Mouse (Mus musculus): Measurements from ENCODE around the gene Pkm. TPM values are rescaled to one million over a fixed set of nuclear protein-coding genes. Genes with fewer than 3 reads are reported as not detected.

Gene Pkm
- polyA plus RNA-seq, 1 experiment from 2014 or later: 1,999 TPM

DNA sequence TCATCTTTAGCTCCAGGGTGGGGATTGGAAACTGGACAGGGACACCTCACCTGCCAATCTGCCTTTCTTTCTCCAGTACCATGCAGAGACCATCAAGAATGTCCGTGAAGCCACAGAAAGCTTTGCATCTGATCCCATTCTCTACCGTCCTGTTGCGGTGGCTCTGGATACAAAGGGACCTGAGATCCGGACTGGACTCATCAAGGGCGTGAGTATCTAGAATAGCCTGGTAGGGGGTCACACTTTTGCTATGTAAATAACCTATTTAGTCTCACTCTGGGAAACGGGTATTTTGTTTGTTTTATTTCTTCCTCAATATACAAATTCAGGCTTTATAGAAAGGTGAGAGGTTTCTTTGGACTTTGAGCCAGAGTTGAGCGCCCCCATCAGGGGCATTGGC, 12.3 kb downstream of the Pkm start:
- Histone ChIP-seq H3K9me3 (ENCODE audit: control insufficient read depth, low read length) (no peaks in the 10 kb centered on the region), H3K4me2 (ENCODE audit: low read depth, severe bottlenecking) (no peak overlapping the region), H3K27ac (replicated peaks; ENCODE audit: low read depth, low read length) (no peak overlapping the region), H3K4me3 (ENCODE audit: low read depth, low read length) (no peak overlapping the region), H3K27me3 (ENCODE audit: control insufficient read depth, insufficient read depth, low read length) (no peaks in the 10 kb centered on the region), H3K36me3 (ENCODE audit: control insufficient read depth, insufficient read depth, low read length) (peaks cover 56% of the 10 kb centered on the region), H3K9ac (ENCODE audit: low read length) (no peak overlapping the region), H3K4me1 (ENCODE audit: control insufficient read depth, insufficient read depth, low read length) (no peaks in the 10 kb centered on the region)
- WGBS: 91% methylated on average over 7 of the region's 7 CpGs
- no peak for ATAC-seq (ENCODE audit: insufficient number of reproducible peaks, low FRiP score, low TSS enrichment, low read depth)
- no peak for DNase-seq (ENCODE audit: low spot score)

GRCm38 (mm10) chr9:59669172-59669571, 13.0 kb downstream of the Pkm start:
- WGBS: 87% methylated on average over 4 of the region's 4 CpGs
- no peak overlapping the region for H3K4me2 ChIP-seq (ENCODE audit: low read depth, severe bottlenecking)
- H3K9ac ChIP-seq (ENCODE audit: low read length): no peak overlapping the region
- no peak for ATAC-seq (ENCODE audit: insufficient number of reproducible peaks, low FRiP score, low TSS enrichment, low read depth)
- H3K36me3 ChIP-seq (ENCODE audit: control insufficient read depth, insufficient read depth, low read length): peaks cover 61% of the 10 kb centered on the region
- no peaks in the 10 kb centered on the region for H3K27me3 ChIP-seq (ENCODE audit: control insufficient read depth, insufficient read depth, low read length)
- no peak overlapping the region for H3K4me3 ChIP-seq (ENCODE audit: low read depth, low read length)
- H3K9me3 ChIP-seq (ENCODE audit: control insufficient read depth, low read length): no peaks in the 10 kb centered on the region
- H3K4me1 ChIP-seq (ENCODE audit: control insufficient read depth, insufficient read depth, low read length): 0 out of 2 replicates have a peak, but pooled peaks cover 2% of the 10 kb centered on the region
- DNase-seq (ENCODE audit: low spot score): no peak
- H3K27ac ChIP-seq (replicated peaks; ENCODE audit: low read depth, low read length): no peak overlapping the region

- H3K27me3 ChIP-seq (ENCODE audit: control insufficient read depth, insufficient read depth, low read length): no peaks in the 10 kb centered on the region
- H3K27ac ChIP-seq (replicated peaks; ENCODE audit: low read depth, low read length): no peak overlapping the region
- no peak overlapping the region for H3K4me2 ChIP-seq (ENCODE audit: low read depth, severe bottlenecking)
- ATAC-seq (ENCODE audit: insufficient number of reproducible peaks, low FRiP score, low TSS enrichment, low read depth) (no peak), DNase-seq (ENCODE audit: low spot score) (no peak)
- no peak overlapping the region for H3K9ac ChIP-seq (ENCODE audit: low read length)
- H3K9me3 ChIP-seq (ENCODE audit: control insufficient read depth, low read length): no peaks in the 10 kb centered on the region
- WGBS: 91% methylated on average over 12 of the region's 12 CpGs
- peaks cover 62% of the 10 kb centered on the region for H3K36me3 ChIP-seq (ENCODE audit: control insufficient read depth, insufficient read depth, low read length)
- 0 out of 2 replicates have a peak, but pooled peaks cover 2% of the 10 kb centered on the region for H3K4me1 ChIP-seq (ENCODE audit: control insufficient read depth, insufficient read depth, low read length)
- H3K4me3 ChIP-seq (ENCODE audit: low read depth, low read length): no peak overlapping the region
These were observed 16.2 kb downstream of the Pkm start for GRCm38 (mm10) chr9:59672195-59672894.

GRCm38 (mm10) chr9:59673427-59673826, 17.3 kb downstream of the Pkm start:
- 75% methylated on average over 2 of the region's 2 CpGs for WGBS
- H3K4me1 ChIP-seq (ENCODE audit: control insufficient read depth, insufficient read depth, low read length): 0 out of 2 replicates have a peak, but pooled peaks cover 2% of the 10 kb centered on the region
- DNase-seq (ENCODE audit: low spot score) (no peak), ATAC-seq (ENCODE audit: insufficient number of reproducible peaks, low FRiP score, low TSS enrichment, low read depth) (no peak)
- no peak overlapping the region for H3K4me3 ChIP-seq (ENCODE audit: low read depth, low read length)
- no peaks in the 10 kb centered on the region for H3K9me3 ChIP-seq (ENCODE audit: control insufficient read depth, low read length)
- H3K9ac ChIP-seq (ENCODE audit: low read length): no peak overlapping the region
- H3K36me3 ChIP-seq (ENCODE audit: control insufficient read depth, insufficient read depth, low read length): peaks cover 54% of the 10 kb centered on the region; the same call in 1 of the 2 replicates
- H3K27ac ChIP-seq (replicated peaks; ENCODE audit: low read depth, low read length): no peak overlapping the region
- H3K27me3 ChIP-seq (ENCODE audit: control insufficient read depth, insufficient read depth, low read length): no peaks in the 10 kb centered on the region
- H3K4me2 ChIP-seq (ENCODE audit: low read depth, severe bottlenecking): no peak overlapping the region

DNA sequence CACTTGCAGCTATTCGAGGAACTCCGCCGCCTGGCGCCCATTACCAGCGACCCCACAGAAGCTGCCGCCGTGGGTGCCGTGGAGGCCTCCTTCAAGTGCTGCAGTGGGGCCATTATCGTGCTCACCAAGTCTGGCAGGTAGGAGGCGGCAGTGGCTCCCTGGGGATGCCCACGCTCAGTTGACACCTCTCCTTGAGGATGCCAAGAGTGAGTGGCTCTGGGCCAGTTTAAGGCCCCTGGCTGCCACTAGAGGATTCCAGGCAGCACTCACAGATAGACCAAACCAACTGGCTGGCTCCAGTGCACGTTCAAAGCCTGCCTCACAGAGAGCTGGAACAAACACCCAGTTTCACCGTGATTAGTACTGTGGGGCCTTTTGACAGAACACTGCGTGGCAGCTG, 19.4 kb downstream of the Pkm start:
- H3K36me3 ChIP-seq (ENCODE audit: control insufficient read depth, insufficient read depth, low read length): peaks cover 49% of the 10 kb centered on the region; the same call in 1 of the 2 replicates
- no peaks in the 10 kb centered on the region for H3K9me3 ChIP-seq (ENCODE audit: control insufficient read depth, low read length)
- no peak for ATAC-seq (ENCODE audit: insufficient number of reproducible peaks, low FRiP score, low TSS enrichment, low read depth)
- H3K27ac ChIP-seq (replicated peaks; ENCODE audit: low read depth, low read length): no peak overlapping the region
- peaks cover 7% of the 10 kb centered on the region; the same call in 1 of the 2 replicates for H3K4me1 ChIP-seq (ENCODE audit: control insufficient read depth, insufficient read depth, low read length)
- H3K4me3 ChIP-seq (ENCODE audit: low read depth, low read length): no peak overlapping the region
- H3K9ac ChIP-seq (ENCODE audit: low read length): no peak overlapping the region
- 91% methylated on average over 14 of the region's 14 CpGs for WGBS
- DNase-seq (ENCODE audit: low spot score): no peak
- no peak overlapping the region for H3K4me2 ChIP-seq (ENCODE audit: low read depth, severe bottlenecking)
- H3K27me3 ChIP-seq (ENCODE audit: control insufficient read depth, insufficient read depth, low read length): no peaks in the 10 kb centered on the region

DNA sequence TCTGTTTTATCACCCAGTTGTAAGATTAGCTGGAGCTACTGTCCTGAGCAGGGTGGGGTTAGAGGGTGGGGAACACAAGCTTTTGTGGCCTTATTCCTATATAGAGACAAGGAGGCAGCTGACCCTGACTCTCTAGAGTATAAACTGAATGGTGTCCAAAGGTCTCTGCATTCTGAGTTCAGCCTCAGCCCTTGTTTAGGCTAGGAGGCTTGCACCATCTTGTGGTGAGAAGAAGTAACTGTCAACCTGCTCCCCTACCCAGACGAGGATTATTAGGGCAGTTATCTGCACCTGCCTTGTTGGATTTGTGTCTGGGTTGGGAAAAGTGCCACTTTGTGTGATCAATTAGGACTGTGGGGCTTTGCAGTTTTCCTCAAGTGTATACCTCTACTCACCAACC, 22.1 kb downstream of the Pkm start:
- ATAC-seq (ENCODE audit: insufficient number of reproducible peaks, low FRiP score, low TSS enrichment, low read depth) (no peak), DNase-seq (ENCODE audit: low spot score) (no peak)
- H3K4me1 ChIP-seq (ENCODE audit: control insufficient read depth, insufficient read depth, low read length): peaks cover 7% of the 10 kb centered on the region; the same call in 1 of the 2 replicates
- H3K9ac ChIP-seq (ENCODE audit: low read length): no peak overlapping the region
- no peak overlapping the region for H3K4me3 ChIP-seq (ENCODE audit: low read depth, low read length)
- 19% methylated on average over 1 of the region's 1 CpGs for WGBS
- H3K9me3 ChIP-seq (ENCODE audit: control insufficient read depth, low read length): no peaks in the 10 kb centered on the region
- H3K36me3 ChIP-seq (ENCODE audit: control insufficient read depth, insufficient read depth, low read length): peaks cover 30% of the 10 kb centered on the region; the same call in 1 of the 2 replicates
- H3K4me2 ChIP-seq (ENCODE audit: low read depth, severe bottlenecking): no peak overlapping the region
- no peak overlapping the region for H3K27ac ChIP-seq (replicated peaks; ENCODE audit: low read depth, low read length)
- H3K27me3 ChIP-seq (ENCODE audit: control insufficient read depth, insufficient read depth, low read length): no peaks in the 10 kb centered on the region

DNA sequence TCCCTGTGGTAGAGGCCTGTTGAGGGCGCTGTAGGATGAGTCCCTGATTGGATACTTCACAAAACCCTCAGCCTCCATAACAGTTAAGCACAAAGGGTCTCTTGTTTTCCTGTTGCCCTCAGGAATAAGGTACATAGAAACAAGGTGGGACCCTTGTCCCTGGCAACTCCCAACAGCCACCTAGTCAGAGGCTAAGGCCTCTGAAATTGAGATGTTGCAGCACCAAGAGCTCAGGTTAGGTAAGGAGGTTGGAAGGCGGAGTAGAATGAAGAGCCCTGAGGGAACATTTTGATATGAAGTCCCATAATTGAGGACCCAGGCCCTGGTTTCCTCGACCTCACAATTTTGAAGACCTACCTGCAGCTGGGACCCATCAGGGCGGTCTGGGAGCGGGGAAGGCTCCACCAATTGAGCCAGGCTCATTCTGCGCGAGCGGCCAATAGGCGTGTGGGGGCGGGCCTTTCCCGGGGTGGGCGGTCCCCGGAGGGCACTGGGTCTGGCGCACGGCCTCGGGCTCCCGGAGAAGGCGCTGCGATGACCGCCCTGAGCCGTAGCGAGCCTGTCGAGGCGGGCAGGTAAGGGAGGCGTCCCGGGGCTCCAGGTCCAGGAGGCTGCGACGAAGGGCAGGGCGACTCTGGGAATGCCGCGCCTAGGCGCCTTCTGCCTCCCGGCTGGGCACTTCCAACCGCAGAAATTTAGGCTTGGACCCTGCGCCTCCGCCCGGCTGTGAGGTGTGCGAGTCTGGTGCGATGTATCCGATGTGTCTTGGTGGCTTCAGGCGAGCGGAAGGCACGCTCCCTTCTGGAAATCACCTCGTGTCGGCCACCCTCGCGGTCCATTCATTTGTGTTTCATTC, 23.7 kb downstream of the Pkm start, which contains the start of gene Gramd2:
TSS of gene Gramd2 (plus strand) at position 467 of the 856 bp plus-strand sequence.
- 2% methylated on average over 47 of the region's 47 CpGs for WGBS
- H3K27me3 ChIP-seq (ENCODE audit: control insufficient read depth, insufficient read depth, low read length): no peaks in the 10 kb centered on the region
- peaks cover 5% of the 10 kb centered on the region; the same call in 1 of the 2 replicates for H3K4me1 ChIP-seq (ENCODE audit: control insufficient read depth, insufficient read depth, low read length)
- H3K4me2 ChIP-seq (ENCODE audit: low read depth, severe bottlenecking): peak within 1 kb of the TSS; percentile 79
- peak within 1 kb of the TSS; percentile 34 for H3K4me3 ChIP-seq (ENCODE audit: low read depth, low read length)
- H3K9me3 ChIP-seq (ENCODE audit: control insufficient read depth, low read length): no peaks in the 10 kb centered on the region
- DNase-seq (ENCODE audit: low spot score) (peak; percentile 93), ATAC-seq (ENCODE audit: insufficient number of reproducible peaks, low FRiP score, low TSS enrichment, low read depth) (peak; percentile 94)
- peaks cover 20% of the 10 kb centered on the region; the same call in 1 of the 2 replicates for H3K36me3 ChIP-seq (ENCODE audit: control insufficient read depth, insufficient read depth, low read length)
- H3K27ac ChIP-seq (replicated peaks; ENCODE audit: low read depth, low read length): no peak within 1 kb of the TSS
- peak within 1 kb of the TSS; percentile 22 for H3K9ac ChIP-seq (ENCODE audit: low read length)

GRCm38 (mm10) chr9:59680534-59680875, 24.3 kb downstream of the Pkm start:
- WGBS: 7% methylated on average over 16 of the region's 16 CpGs
- H3K9me3 ChIP-seq (ENCODE audit: control insufficient read depth, low read length): no peaks in the 10 kb centered on the region
- peaks cover 5% of the 10 kb centered on the region; the same call in 1 of the 2 replicates for H3K4me1 ChIP-seq (ENCODE audit: control insufficient read depth, insufficient read depth, low read length)
- H3K27me3 ChIP-seq (ENCODE audit: control insufficient read depth, insufficient read depth, low read length): no peaks in the 10 kb centered on the region
- DNase-seq (ENCODE audit: low spot score) (no peak), ATAC-seq (ENCODE audit: insufficient number of reproducible peaks, low FRiP score, low TSS enrichment, low read depth) (no peak)
- H3K9ac ChIP-seq (ENCODE audit: low read length): peak overlapping the region; percentile 22
- peak overlapping the region; percentile 79 for H3K4me2 ChIP-seq (ENCODE audit: low read depth, severe bottlenecking)
- H3K36me3 ChIP-seq (ENCODE audit: control insufficient read depth, insufficient read depth, low read length): peaks cover 16% of the 10 kb centered on the region; the same call in 1 of the 2 replicates
- H3K4me3 ChIP-seq (ENCODE audit: low read depth, low read length): peak overlapping the region; percentile 34
- H3K27ac ChIP-seq (replicated peaks; ENCODE audit: low read depth, low read length): no peak overlapping the region

All from limb, embryonic 11.5 days (tissue).